Mouse (Mus musculus) embryonic fibroblast, embryonic 13.5 days (primary cell): Measurements from ENCODE around the gene Mlxipl. TPM values are rescaled to one million over a fixed set of nuclear protein-coding genes. Genes with fewer than 3 reads are reported as not detected.
"Not testable (repeated sequence)": the region's sequence is repeated elsewhere in the genome, so short reads cannot be mapped to it uniquely, and the experiment has no call there.

Experiments
- H3K27ac ChIP-seq: 2 replicates; pipeline ENCODE4 v1.5.1; 2012; ENCODE audit warnings: low read length, control low read depth, inconsistent platforms; ENCODE audit not compliant: insufficient read depth
- H3K4me1 ChIP-seq: 2 replicates; pipeline ENCODE4 v1.6.1; 2011; ENCODE audit warnings: low read length; ENCODE audit not compliant: control insufficient read depth, insufficient read depth
- H3K4me3 ChIP-seq: 2 replicates; pipeline ENCODE4 v1.5.1; 2011; ENCODE audit warnings: mild to moderate bottlenecking, control low read depth, low read length; ENCODE audit not compliant: insufficient read depth
- CTCF ChIP-seq: IDR thresholded peaks from 2 replicates; pipeline ENCODE4 v1.5.1; 2011; ENCODE audit warnings: mild to moderate bottlenecking, control low read depth, low read length, moderate library complexity, borderline replicate concordance; ENCODE audit not compliant: insufficient read depth
- POLR2A ChIP-seq: IDR thresholded peaks from 2 replicates; pipeline ENCODE4 v1.6.1; 2011; ENCODE audit warnings: low read depth, mild to moderate bottlenecking, control low read depth, low read length, moderate library complexity
- polyA plus RNA-seq: library from polyadenylated mRNA; stranded (reverse); fragments of >200 nt; gene quantifications from 2 replicates; pipeline ENCODE4 v1.2.4, GENCODE M21; 2011; ENCODE audit warnings: low read depth; ENCODE audit not compliant: missing spikeins, insufficient read length

Mlxipl gene
- not detected in 2 replicates for polyA plus RNA-seq

GRCm38 (mm10) chr5:135089653-135090052 is at the start of gene Mlxipl:
Gene Mlxipl, plus strand, starts transcription at chr5:135089890.
- TF ChIP-seq POLR2A, result no peak
- TF ChIP-seq CTCF, result no peak
- no peaks in the 10 kb centered on the region for H3K4me1 ChIP-seq
- no peak within 1 kb of the TSS for H3K27ac ChIP-seq
- H3K4me3 ChIP-seq, result no peak within 1 kb of the TSS

- Histone ChIP-seq H3K4me1 (no peaks in the 10 kb centered on the region), H3K27ac (no peak overlapping the region), H3K4me3 (no peak overlapping the region)
- TF ChIP-seq CTCF (no peak), POLR2A (no peak)
Measured at GRCm38 (mm10) chr5:135040059-135040458, 49.6 kb upstream of the Mlxipl start.

DNA sequence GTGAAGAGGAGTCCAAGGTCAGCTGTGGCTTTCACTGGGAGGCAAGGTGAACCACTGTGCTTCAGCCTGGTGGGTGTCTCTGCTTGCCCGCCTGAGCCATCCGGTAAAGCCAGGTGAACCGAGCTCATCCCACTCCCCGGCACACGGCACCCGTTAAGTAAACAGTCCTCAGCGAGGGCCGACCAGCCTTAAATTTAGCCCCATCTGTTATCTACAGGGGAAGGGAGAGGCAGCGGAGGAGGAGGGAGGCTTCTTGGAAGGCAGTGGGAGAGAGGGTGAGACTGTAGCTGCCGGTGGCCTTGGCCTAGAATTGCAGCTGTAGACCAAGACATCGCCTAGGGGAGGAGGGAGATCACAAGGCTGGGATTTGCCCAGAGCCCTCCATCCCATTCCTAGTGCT is 48.9 kb upstream of the Mlxipl start:
- Histone ChIP-seq H3K4me3 (no peak overlapping the region), H3K4me1 (no peaks in the 10 kb centered on the region), H3K27ac (no peak overlapping the region)
- TF ChIP-seq CTCF (no peak), POLR2A (no peak)

- Histone ChIP-seq H3K4me1 (no peaks in the 10 kb centered on the region), H3K4me3 (no peak overlapping the region), H3K27ac (no peak overlapping the region)
- no peak for TF ChIP-seq POLR2A
- TF ChIP-seq CTCF, result no peak
Measured at GRCm38 (mm10) chr5:135042105-135042788, 47.4 kb upstream of the Mlxipl start.

DNA sequence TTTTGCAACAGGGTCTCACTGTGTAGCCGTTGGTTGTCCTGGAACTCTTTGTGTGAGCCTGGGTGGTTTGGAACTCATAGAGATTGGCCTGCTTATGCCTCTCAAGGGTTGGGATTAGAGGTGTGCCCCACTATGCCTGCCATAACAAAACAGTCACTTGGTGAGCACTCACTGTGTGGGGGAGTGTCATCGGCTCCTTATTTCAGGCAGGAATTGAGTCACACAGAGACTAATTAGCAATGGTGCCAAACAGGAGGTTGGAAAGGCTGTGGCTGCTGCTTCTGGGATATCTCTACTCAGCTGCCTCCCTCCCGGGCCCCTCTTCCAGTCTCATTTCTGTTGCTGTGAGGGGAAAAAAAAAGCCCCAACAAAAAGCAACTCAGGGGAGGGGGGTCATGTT is 45.1 kb upstream of the Mlxipl start:
- Histone ChIP-seq H3K4me1 (no peaks in the 10 kb centered on the region), H3K27ac (no peak overlapping the region), H3K4me3 (no peak overlapping the region)
- no peak for TF ChIP-seq CTCF
- TF ChIP-seq POLR2A, result no peak

DNA sequence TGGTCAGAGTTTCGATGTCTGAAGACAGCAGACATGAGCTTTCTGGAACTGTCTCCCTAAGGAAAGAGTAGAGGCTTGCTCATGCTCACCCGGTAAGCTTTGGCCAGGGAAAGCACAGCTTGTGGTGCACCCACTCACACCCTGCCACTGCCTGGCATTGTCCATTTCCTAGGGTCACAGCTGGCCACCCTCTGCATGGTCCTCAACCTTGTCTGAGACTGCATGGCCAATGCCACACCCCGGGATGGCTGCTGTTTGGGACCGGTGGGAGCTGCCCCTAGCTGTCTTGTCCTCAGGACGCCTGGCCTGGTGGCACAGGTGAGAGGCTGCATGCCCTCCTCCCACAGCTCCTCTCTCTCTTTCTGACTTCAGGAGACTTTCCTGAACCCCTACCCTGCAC is 41.2 kb upstream of the Mlxipl start:
- TF ChIP-seq CTCF (no peak), POLR2A (no peak)
- H3K27ac ChIP-seq, result no peak overlapping the region
- H3K4me3 ChIP-seq, result no peak overlapping the region
- H3K4me1 ChIP-seq, result no peaks in the 10 kb centered on the region

- H3K4me1 ChIP-seq, H3K4me3 ChIP-seq, H3K27ac ChIP-seq: not testable (repeated sequence)
Measured at GRCm38 (mm10) chr5:135049268-135049667, 40.4 kb upstream of the Mlxipl start.

GRCm38 (mm10) chr5:135053356-135053755 is 36.3 kb upstream of the Mlxipl start:
- H3K27ac ChIP-seq, result no peak overlapping the region
- TF ChIP-seq CTCF, result no peak
- TF ChIP-seq POLR2A, result no peak
- no peak overlapping the region for H3K4me3 ChIP-seq

DNA sequence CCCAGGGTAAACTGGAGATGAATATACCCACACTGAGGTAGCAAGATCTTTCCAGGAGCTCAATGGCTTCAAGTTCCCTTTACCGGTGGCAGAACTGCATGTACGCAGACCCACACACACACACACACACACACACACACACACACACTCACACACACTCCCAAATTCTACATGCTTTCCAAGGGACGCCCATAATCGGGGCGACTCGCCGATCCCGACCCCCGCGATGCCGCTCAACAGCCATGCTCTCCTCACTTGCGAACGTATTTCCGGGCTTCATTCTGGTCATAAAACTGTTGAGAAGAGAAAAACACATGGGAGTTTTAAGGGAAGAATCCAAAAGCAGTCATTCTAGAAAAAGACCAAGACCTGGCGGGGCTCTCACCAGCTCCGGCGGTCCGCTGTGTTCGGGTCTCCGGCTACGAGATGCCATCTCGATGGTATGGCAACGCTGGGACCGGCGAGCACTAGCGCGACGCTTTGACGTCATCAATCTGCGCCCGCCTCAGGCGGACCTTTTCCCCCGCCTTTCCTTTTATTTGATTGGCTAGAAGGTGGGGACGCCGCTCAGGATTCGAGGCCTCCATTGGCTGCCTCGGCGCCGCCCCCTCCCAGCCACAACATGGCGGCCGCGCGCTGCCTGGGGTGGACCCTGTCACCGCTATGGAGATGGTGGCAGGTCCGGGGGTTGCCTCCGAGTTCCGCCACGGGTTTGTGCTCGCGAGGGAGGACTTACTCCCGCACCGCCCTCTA is 25.9 kb upstream of the Mlxipl start, which contains the start of gene Dnajc30:
TSS of gene Dnajc30 (plus strand) at position 574 of the 753 bp plus-strand sequence.
- peak within 1 kb of the TSS; percentile 89 for H3K4me3 ChIP-seq
- TF ChIP-seq POLR2A (peak; percentile 86), CTCF (no peak)
- H3K27ac ChIP-seq, result no peak within 1 kb of the TSS
- H3K4me1 ChIP-seq, result no peaks in the 10 kb centered on the region

More at GRCm38 (mm10) chr5:135053356-135053755, 36.3 kb upstream of the Mlxipl start:
- H3K4me1 ChIP-seq, result no peaks in the 10 kb centered on the region

DNA sequence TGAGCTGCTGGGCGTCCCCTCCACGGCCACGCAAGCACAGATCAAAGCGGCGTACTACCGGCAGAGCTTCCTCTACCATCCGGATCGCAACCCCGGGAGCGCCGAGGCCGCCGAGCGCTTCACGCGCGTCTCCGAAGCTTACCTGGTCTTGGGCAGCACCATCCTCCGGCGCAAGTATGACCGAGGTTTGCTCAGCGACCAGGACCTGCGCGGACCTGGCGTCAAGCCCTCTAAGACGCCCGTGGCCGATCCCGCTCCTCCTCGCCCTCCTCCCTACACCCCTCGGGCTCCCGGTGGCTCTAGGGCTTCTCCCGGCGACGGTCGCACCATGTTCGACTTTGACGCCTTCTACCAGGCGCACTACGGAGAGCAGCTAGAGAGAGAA is 25.3 kb upstream of the Mlxipl start:
- no peak for TF ChIP-seq POLR2A
- TF ChIP-seq CTCF, result no peak
- Histone ChIP-seq H3K4me1 (no peaks in the 10 kb centered on the region), H3K27ac (no peak overlapping the region), H3K4me3 (peak overlapping the region; percentile 89)

DNA sequence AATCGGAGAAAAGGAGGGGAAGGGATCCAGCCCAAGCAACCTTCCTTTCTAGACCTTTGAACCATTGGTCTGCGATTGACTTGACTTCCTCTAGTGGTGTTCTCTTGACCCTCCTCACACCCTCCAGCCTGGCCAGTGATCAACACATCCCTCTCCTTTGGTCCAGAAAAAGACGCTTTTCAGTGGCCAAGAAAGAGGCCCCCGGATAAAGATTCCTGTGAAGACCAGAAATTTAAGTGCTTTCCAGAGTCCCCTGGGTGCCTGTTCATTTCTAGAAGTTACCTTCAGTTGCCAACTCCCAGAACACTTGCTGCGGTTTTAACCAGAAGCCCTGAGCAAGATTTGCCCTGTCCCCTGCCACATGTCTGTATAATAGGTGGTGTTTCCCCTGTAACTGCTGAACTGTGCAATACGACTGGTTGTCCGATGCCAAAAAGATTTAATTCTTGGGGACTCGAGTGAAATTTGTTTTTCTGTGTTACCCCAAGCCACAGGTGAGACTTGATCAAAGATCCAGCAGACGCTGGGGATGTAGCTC is 24.7 kb upstream of the Mlxipl start, which contains the start of gene Bud23:
TSS of gene Bud23 (minus strand) at position 51 of the 538 bp plus-strand sequence.
- not testable (repeated sequence) for H3K4me1 ChIP-seq, H3K27ac ChIP-seq
- H3K4me3 ChIP-seq, result peak within 1 kb of the TSS; percentile 89
